Mouse (Mus musculus) bone marrow, adult 2 months (tissue): ENCODE measurements around the gene Amt.

ENCODE experiments used
- CTCF ChIP-seq: fragments of 200-500 bp; IDR thresholded peaks from 2 replicates; pipeline ENCODE4 v1.5.1; 2011; ENCODE audit warnings: low read length, control low read depth; ENCODE audit not compliant: control insufficient read depth, insufficient read depth
- POLR2A ChIP-seq: fragments of 200-500 bp; IDR thresholded peaks from 2 replicates; pipeline ENCODE4 v1.6.1; 2011; ENCODE audit warnings: low read depth, mild to moderate bottlenecking, control low read depth, low read length, borderline replicate concordance; ENCODE audit not compliant: control insufficient read depth

DNA sequence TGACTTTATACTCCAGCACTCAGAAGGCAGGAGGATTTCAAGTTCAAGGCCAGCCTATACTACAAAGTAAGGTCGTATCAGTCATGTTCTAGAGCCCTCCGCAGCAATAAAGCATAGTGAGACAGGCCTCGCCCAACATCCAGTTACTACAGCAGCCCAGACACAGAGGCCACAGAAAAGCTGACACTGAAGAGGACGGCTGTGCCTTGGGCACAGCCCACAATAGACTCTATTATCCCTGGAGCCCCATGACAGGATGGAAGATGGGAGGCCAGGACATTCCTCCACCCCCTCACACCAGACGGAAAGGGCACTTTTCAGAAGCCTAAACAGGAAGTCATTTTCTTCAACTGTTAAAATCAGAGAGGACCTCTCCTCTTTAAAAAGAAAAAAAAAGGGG lies 47.7 kb upstream of the Amt start:
- no peak for TF ChIP-seq POLR2A
- no peak for TF ChIP-seq CTCF
